Mouse (Mus musculus) adrenal gland, postnatal 14 days (tissue): ENCODE data around the gene Pikfyve. TPM values are rescaled to one million over a fixed set of nuclear protein-coding genes. Genes with fewer than 3 reads are reported as not detected.
"Not testable (repeated sequence)": the region's sequence is repeated elsewhere in the genome, so short reads cannot be mapped to it uniquely, and the experiment has no call there.

Source experiments
- DNase-seq: peaks from one replicate; pipeline ENCODE4 v3.0.0; 2021; ENCODE audit warnings: mixed read lengths
- total RNA-seq: library from RNA; stranded (reverse); gene quantifications from 2 replicates; pipeline ENCODE4 v1.2.3, GENCODE M21; 2021

Pikfyve gene
- total RNA-seq, 1 experiment from 2014 or later, result 27.9 TPM

GRCm38 (mm10) chr1:65185011-65185410 is 1.5 kb upstream of the Pikfyve start:
- DNase-seq, result no peak

DNA sequence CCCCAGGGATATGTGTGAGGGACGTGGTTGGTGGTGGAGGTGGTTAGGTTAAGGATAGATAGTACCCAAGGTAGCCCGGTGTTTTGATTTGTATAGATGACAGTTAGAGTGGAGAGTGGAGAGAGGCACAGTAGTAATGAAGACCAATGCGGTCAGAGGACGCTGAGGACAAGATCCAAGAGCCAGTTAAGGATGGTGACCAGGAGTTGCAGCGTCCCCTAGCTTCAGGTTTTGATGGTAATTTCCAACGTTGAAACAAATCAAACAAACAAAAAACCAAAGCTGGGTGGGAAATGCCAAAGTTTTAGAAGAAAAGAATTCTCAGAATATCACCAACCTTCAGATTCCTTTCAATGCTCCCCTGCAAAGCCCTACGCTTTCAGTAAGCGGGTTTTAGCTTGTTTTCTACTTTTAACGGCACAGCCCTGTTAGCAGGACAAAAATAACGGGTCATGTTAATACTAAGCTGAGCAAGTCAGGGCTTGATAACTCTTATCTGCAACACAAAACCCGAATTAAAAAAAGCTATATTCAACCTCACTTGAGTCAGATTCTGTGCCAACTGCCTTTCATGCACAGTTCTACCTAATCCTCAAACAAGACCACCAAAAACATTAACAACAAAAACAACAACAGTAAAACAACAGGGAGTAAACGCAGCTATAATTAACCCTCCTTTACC is 818 bp upstream of the Pikfyve start:
- DNase-seq, result peak; percentile 51

DNA sequence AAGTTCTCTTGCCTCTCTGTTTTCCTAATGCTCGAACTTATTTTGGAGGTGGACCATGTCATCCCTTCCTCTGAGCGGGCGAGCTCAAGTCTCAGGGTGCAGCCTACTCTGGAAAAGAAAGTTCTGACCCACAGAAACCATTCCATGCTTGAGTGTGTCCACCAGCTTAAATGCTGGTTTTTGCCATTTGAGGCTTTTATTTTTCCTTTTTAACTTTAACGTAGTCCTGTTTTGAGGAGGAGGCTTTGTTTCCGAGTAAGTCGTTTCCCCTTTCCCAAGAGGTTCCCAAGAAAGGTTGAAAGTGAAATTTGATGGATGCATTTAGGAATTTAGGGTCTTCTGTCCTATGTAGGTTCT is 569 bp downstream of the Pikfyve start:
- no peak for DNase-seq

DNA sequence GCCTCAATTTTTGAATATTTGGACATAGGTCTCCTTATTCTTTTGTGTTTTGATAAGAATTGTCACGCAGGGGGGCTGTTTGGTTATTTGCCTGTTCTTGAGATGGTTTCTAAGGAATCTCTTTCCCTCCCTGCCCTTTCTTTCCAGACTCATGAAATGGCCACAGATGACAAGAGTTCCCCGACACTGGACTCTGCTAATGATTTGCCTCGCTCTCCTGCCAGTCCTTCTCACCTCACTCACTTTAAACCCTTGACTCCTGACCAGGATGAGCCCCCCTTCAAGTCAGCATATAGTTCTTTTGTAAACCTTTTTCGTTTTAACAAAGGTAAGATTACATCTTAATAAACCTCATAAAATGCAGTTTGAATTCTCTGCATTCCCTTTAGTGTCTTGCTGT is 3.7 kb downstream of the Pikfyve start:
- DNase-seq, result no peak

- DNase-seq, result no peak
Observed at GRCm38 (mm10) chr1:65193226-65193625, 6.7 kb downstream of the Pikfyve start.

DNA sequence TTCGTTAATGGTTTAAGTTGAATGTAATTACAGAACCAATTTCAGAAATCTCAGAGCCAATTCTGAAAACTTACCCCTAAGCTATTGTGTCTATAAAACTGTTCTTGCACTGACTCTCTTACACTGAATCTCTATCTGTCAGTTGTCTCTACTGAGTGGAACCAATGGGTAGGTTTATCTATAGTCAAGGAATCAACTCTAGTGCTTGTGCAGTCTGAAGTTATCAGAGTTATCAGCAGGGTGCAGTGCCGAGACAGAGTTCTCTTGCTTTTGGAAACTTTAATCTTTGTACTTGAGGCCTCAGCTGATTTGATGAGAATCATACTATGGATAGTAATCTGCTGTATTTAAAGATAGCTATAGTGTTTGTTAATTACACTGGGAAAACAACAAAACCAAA is 11.9 kb downstream of the Pikfyve start:
- no peak for DNase-seq

DNA sequence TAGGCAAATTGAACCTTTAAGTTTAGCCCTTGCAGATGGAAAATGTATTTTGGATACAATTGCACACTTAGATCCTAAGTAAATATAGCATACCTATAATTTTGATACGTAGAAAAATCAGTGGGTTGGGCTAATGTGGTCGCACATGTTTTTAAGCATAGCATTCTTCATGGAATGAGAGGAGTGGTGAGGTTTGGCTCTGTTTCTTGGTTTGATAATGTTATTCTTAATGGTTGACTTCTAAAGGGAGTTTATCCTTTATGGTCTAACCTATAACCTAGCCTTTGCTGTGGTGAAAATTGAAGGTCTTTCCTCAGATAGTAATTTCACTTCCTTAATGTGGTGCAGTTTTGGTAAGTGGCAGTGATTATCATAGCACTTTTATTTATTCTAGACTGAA is 12.4 kb downstream of the Pikfyve start:
- no peak for DNase-seq

DNA sequence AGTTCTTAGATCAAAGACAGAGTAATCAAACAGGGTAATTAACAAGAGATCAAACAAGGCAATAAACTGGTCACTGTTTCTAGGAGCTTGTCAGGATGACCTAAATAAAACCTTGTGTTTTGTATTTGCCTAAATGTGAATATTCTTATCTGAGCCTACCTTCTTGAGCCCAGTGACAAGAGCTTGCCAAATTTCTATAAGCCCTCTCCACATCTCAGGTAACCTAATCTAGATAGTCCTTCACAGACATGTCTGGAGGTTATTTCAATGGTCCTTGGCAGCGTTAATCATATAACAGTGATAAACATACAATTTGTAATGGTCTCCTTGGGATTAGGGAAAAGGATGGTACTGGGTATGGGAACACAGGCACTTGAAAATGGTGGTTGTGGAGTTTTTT is 17.8 kb downstream of the Pikfyve start:
- no peak for DNase-seq

DNA sequence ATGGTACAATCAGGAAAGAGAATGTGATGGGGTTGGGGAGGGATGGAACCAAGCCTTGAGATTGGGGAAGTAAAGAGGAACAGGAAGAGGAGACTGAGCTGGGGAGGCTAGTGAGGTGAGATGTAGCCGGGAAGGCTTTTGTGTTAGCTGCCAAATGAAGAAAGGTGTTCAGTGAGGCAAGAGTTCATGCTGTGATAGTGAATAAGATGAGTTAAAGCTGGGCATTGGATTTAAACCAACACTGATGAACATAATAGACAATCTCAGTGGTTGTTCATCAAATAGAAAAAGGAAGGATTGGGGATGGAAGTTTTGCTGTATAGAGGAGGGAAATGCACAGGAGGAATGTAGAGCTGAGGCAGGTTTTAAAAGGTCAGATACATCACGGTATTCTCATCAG is 26.7 kb downstream of the Pikfyve start:
- no peak for DNase-seq

GRCm38 (mm10) chr1:65217567-65217966 is 31.1 kb downstream of the Pikfyve start:
- no peak for DNase-seq

DNA sequence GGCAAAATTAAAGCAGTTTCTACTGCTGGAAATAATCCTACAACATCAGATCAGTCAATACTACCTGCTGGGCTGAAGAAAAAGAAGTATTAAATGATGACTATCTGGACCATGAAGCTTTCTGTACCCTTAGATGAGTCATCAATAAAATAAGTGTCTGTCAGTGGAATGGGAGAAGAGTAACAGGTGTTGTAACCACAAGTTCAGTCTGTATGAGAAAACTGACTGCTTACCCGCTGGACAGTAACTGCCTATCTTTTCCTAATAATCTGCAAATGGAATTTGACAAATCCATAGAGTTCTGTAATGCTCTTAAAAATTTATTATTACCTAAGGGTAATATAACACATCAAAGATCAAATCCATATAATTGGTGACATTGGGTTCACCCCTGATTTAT is 31.5 kb downstream of the Pikfyve start:
- no peak for DNase-seq

DNA sequence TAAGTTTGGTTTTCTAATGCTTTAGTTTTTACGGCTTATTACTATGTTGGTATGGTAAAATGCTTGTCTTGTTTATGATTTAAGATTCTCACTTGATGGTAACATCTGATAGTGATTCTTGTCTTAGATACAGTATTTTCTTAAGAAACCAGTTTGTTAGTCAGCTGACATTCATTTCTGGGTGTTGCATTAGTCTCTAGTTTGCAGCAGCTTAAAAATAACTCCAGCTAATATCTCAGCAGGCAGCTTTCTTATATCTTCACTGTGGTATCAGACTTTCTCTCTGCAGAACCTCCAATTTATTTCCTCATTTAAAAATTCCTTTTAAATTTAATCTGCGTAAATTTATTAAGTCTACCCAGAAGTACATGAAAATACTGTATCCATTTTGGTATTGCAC is 37.2 kb downstream of the Pikfyve start:
- DNase-seq, result no peak

GRCm38 (mm10) chr1:65227681-65228080 is 41.2 kb downstream of the Pikfyve start:
- DNase-seq, result no peak

DNA sequence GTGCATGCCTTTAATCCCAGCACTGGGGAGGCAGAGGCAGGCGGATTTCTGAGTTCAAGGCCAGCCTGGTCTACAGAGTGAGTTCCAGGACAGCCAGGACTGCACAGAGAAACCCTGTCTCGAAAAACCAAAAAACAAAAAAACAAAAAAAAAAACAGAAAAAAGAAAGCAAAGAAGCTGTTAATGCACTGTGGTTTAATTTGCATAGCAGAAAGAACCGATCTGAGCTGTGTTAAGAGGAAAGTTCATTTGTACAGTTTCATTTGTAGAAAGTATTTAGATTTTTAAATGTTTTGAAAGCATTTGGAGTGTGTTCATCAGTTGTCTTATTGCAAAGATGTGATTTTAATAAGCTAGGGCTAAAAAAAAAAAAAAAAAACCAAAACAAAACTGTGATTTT is 43.3 kb downstream of the Pikfyve start:
- DNase-seq, result not testable (repeated sequence)

DNA sequence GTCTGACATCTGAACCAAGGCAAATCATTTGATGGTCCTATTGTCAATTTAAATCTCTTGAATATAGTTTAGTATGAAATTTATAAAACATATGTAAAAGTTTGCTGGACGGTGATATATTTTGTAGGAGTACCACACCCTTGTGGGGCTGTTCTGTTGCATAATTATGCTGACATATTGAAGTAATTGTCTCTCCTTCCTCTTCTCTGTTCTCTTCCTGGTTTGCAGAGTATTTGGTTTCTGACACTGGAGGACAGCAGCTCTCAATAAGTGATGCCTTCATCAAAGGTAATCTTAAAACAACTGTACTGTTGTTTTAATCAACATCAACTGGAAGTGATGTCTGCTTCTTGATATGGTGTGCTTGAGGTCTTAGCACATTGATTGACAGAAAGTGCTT is 44.1 kb downstream of the Pikfyve start:
- no peak for DNase-seq

GRCm38 (mm10) chr1:65237712-65238111 is 51.2 kb downstream of the Pikfyve start:
- DNase-seq, result no peak

DNA sequence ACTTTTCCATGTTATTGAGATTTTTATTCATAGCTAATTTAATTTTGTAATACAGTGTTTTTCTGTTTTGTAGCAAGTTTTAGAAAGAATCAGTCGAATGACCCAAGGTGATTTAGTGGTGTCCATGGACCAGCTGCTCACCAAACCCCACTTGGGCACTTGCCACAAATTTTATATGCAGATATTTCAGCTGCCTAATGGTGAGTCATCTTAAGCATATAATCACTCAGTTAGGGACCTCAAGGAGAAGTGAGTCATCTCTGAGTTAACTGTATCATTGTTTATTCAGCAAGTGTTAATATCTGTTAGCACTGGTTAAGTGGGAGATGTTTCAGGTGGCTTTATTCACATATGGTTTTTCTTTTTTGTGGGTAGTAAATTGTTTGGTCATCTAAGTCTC is 59.2 kb downstream of the Pikfyve start:
- peak; percentile 50 for DNase-seq

GRCm38 (mm10) chr1:65280461-65280860 is 94.0 kb downstream of the Pikfyve start:
- DNase-seq, result no peak

DNA sequence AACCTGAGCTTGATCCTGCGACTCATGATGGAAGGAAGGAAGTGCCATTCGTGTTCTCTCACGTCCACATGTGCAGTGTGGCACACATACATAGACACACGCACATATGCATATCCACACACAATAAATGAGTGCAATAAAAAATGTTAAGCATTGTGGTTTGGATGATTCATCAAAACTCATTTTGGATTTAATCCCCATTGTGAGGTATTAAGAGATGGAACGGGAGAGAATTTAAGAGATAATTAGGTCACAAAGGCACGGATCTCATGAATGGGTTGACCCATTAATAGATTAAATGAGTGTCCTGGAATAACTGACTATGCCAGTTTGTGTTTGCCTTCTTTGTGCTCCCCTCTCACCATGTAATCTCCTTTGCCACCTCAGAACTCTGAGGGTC is 95.3 kb downstream of the Pikfyve start, which contains the start of gene Pth2r:
TSS of gene Pth2r (plus strand) at position 301 of the 400 bp plus-strand sequence.
- DNase-seq, result no peak

DNA sequence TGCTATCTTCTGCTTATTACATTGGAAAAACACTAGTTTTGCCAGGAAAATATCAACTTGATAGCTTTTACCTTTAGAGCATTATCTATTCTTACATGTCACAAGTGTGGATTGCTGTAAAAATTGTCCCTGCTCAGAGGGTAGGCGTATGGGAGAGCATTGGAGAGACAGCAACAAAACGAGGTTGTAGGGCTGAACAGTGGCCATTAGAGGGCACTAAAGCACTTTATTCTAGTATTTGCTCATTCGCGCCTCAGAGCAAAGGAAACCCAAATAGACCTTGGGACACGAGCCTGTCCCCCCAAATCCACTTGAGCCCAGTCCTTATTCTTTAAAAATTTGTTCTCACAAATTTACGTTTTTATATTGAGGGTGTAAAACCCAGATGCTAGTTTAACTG is 96.3 kb downstream of the Pikfyve start:
- peak; percentile 60 for DNase-seq

DNA sequence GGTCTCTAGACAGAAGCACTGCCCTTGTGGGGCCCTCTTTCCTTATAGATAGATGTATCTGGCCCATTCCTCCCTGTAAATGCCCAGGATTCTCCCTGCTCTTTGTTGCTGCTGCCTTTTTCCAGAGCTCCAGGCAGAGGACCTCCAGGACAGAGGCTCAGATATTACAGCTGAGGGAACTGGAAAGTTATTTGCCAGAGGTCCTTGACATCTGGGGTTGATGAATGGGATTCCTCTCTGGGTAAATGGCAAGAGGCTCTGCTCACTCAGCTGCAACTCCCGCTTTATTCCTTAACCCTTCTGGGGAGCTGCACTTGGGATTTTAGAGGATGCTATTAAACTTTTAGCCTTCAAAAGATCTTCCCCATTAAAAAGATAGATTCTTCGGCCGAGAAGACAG is 122.0 kb downstream of the Pikfyve start:
- DNase-seq, result peak; percentile 29

DNA sequence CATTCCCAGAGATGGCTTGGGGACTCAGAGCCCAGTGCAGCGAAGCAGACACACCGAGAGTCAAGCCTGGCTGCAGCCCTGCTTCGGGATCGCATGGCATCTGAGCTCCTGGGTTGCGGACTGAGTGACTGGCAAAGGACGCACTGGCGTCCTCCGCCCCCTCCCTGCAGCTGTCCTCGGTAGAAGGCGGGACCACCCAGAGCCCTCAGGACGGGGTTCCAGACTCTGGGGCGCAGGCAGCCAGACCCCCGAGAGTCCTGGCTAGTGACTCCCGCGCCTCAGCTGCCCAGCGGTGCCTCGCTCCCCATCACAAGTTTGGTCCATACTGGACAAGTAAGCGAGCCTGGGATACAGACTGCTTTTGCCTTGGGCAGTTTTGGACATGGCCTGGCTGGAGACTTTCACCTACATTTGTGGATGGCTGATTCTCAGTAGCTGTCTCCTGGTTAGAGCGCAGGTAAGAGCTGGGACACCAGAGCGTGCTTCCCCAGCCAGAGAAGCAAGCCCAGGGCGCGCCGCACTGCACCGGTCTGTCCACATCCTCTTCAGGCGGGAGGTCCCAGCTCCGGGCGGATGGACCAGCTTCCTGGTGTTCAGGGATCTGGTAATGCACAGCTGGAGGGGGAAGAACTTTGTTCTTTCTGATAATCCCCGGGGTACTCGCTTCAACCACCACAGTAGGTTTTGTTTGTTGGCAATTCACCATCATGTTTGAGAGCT is 124.9 kb downstream of the Pikfyve start:
- DNase-seq, result no peak

GRCm38 (mm10) chr1:65312118-65312517 is 125.6 kb downstream of the Pikfyve start:
- peak; percentile 39 for DNase-seq

GRCm38 (mm10) chr1:65312896-65313295 is 126.4 kb downstream of the Pikfyve start:
- peak; percentile 20 for DNase-seq
